Mouse (Mus musculus): ENCODE results near the gene Uhrf1. TPM values are rescaled to one million over a fixed set of nuclear protein-coding genes. Genes with fewer than 3 reads are reported as not detected.

Uhrf1 gene
- polyA plus RNA-seq, 1 experiment from 2014 or later, result 147 TPM

DNA sequence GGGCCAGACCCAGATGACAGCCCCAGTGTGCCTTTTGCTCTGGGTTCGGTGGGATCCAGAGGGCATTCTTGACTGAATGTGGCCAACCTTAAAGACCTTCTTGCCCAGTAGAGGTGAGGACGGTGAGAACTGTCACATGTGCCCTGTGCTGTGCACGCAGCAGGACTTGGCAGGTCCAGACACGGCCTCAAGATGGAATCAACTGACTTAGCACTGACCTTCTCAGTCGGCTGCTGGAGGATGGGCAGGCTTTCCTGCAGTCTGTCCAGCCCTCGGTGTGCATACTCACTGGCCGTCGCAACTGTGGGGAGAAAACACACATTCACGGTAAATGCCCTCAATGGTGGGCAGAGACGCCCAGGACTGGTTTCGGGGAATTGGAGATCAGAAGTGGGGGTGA lies 17.1 kb upstream of the Uhrf1 start:
- Histone ChIP-seq H3K9ac (no peak overlapping the region), H3K36me3 (ENCODE audit: insufficient read depth) (peaks cover 52% of the 10 kb centered on the region), H3K4me1 (ENCODE audit: insufficient read depth) (peaks cover 9% of the 10 kb centered on the region), H3K27me3 (ENCODE audit: insufficient read depth, low read length) (no peaks in the 10 kb centered on the region), H3K27ac (ENCODE audit: low read depth) (no peak overlapping the region), H3K9me3 (ENCODE audit: low read depth, low read length) (no peaks in the 10 kb centered on the region), H3K4me2 (no peak overlapping the region), H3K4me3 (ENCODE audit: low read depth, low read length) (no peak overlapping the region)
- no peak for DNase-seq
- no peak for ATAC-seq (ENCODE audit: insufficient read depth)
- 90% methylated on average over 11 of the region's 11 CpGs for WGBS
- TF ChIP-seq CTCF (IDR thresholded peaks at IDR 0.05; ENCODE audit: low read depth), result no peak

DNA sequence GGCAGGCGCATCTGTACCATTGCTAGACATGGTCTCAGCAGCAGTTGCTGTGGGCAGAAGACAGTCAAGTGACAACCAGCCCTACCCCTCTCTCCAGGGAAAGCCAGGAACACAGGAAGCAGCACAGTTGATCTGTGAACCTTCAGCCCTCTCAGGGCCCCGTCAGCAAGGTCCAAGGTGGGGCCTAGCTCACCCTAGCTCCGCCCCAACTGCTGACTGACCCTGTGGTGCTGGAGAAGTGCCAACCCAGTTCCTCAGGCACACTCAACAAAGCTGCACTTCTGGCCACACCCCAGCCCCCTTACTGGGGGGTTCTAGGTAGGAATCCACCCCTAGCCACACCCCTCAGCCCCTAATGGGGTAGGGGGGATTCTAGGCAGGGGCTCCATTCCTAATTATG lies 15.3 kb upstream of the Uhrf1 start:
- peak overlapping the region; percentile 63 for H3K4me2 ChIP-seq
- ATAC-seq (ENCODE audit: insufficient read depth) (no peak), DNase-seq (peak; percentile 76)
- peak overlapping the region; percentile 29; the same call in 1 of the 2 replicates for H3K9ac ChIP-seq
- H3K4me1 ChIP-seq (ENCODE audit: insufficient read depth), result peaks cover 9% of the 10 kb centered on the region
- WGBS, result 38% methylated on average over 3 of the region's 3 CpGs
- no peaks in the 10 kb centered on the region for H3K9me3 ChIP-seq (ENCODE audit: low read depth, low read length)
- peaks cover 37% of the 10 kb centered on the region for H3K36me3 ChIP-seq (ENCODE audit: insufficient read depth)
- no peak for TF ChIP-seq CTCF (IDR thresholded peaks at IDR 0.05; ENCODE audit: low read depth)
- H3K27ac ChIP-seq (ENCODE audit: low read depth), result peak overlapping the region; percentile 98
- H3K4me3 ChIP-seq (ENCODE audit: low read depth, low read length), result no peak overlapping the region
- no peaks in the 10 kb centered on the region for H3K27me3 ChIP-seq (ENCODE audit: insufficient read depth, low read length)

DNA sequence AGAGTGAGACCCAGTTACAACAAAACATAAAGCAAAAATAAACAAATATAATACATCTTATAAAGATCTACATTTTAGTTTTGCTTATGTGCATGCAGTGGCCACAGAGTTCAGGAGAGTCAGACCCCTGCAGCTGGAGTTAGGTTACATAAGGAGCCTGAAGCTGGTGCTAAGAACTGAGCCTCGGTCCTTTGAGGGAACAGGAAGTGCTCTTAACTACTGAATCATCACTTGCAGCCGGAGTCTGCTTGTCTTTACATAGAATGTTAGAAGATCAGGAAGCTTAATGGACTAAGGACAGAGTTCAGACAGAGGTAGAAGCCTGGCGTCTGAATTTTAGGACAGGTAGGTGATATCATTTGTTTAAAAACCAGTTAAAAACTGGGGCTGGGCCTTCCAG lies 14.3 kb upstream of the Uhrf1 start:
- no peak for ATAC-seq (ENCODE audit: insufficient read depth)
- DNase-seq, result no peak
- peak overlapping the region; percentile 98 for H3K27ac ChIP-seq (ENCODE audit: low read depth)
- peak overlapping the region; percentile 63 for H3K4me2 ChIP-seq
- H3K27me3 ChIP-seq (ENCODE audit: insufficient read depth, low read length), result no peaks in the 10 kb centered on the region
- WGBS, result 18% methylated on average over 3 of the region's 3 CpGs
- no peak for TF ChIP-seq CTCF (IDR thresholded peaks at IDR 0.05; ENCODE audit: low read depth)
- peaks cover 30% of the 10 kb centered on the region; the same call in 1 of the 2 replicates for H3K36me3 ChIP-seq (ENCODE audit: insufficient read depth)
- H3K9ac ChIP-seq, result peak overlapping the region; percentile 59
- H3K9me3 ChIP-seq (ENCODE audit: low read depth, low read length), result no peaks in the 10 kb centered on the region
- H3K4me1 ChIP-seq (ENCODE audit: insufficient read depth), result peaks cover 9% of the 10 kb centered on the region
- peak overlapping the region; percentile 59 for H3K4me3 ChIP-seq (ENCODE audit: low read depth, low read length)

DNA sequence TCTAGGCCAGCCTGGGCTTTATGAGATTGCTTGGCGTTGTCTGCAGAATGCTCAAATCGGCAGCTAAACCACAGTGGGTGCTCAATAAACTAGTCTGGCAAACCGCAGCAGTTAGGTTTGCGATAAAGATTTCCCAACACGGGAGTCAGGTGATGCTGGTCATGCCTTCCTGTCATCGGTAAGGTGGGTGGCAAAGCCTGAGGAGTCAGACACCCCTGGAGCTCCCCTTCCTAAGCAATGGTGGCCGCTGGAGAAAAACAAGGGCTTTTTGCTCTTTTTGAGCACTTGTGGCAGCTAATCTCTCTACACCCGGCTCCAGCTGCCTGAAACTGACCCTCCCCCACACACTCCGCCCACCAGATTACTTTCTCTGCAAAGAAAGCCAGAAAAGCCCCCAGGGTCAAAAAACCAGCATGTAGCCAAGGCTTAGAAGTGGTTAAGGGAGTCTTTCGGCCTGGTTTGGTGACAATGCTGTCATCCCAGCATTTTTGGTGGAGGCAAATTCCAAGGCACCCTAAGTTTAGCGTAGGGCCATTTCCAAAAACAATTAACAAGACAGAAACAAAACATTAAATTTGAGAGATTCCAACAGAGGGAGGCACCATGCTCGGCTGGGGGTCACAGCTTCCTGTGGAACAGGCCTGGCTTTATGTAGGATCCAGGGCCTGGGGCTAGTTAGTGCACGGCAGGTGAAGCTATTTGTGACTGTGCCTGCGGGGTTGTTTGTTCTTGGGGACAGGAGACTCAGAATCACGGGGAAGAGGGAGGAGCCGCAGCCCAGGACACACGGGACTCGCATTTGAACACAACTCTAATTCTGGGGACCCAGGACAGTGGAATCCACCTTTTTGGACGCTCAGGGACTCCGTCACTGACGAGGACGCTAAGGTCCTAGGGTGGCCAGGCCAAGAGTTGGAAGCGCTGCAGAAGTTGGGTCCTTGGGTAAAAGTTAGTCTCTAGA lies 13.5 kb upstream of the Uhrf1 start:
- Histone ChIP-seq H3K27ac (ENCODE audit: low read depth) (peak overlapping the region; percentile 98), H3K9ac (peak overlapping the region; percentile 59), H3K4me2 (peak overlapping the region; percentile 63), H3K36me3 (ENCODE audit: insufficient read depth) (peaks cover 22% of the 10 kb centered on the region; the same call in 1 of the 2 replicates), H3K4me3 (ENCODE audit: low read depth, low read length) (peak overlapping the region; percentile 59), H3K9me3 (ENCODE audit: low read depth, low read length) (no peaks in the 10 kb centered on the region), H3K27me3 (ENCODE audit: insufficient read depth, low read length) (no peaks in the 10 kb centered on the region), H3K4me1 (ENCODE audit: insufficient read depth) (peaks cover 9% of the 10 kb centered on the region)
- 1% methylated on average over 23 of the region's 23 CpGs for WGBS
- no peak for TF ChIP-seq CTCF (IDR thresholded peaks at IDR 0.05; ENCODE audit: low read depth)
- DNase-seq, result peak; percentile 85
- ATAC-seq (ENCODE audit: insufficient read depth), result peak; percentile 26

DNA sequence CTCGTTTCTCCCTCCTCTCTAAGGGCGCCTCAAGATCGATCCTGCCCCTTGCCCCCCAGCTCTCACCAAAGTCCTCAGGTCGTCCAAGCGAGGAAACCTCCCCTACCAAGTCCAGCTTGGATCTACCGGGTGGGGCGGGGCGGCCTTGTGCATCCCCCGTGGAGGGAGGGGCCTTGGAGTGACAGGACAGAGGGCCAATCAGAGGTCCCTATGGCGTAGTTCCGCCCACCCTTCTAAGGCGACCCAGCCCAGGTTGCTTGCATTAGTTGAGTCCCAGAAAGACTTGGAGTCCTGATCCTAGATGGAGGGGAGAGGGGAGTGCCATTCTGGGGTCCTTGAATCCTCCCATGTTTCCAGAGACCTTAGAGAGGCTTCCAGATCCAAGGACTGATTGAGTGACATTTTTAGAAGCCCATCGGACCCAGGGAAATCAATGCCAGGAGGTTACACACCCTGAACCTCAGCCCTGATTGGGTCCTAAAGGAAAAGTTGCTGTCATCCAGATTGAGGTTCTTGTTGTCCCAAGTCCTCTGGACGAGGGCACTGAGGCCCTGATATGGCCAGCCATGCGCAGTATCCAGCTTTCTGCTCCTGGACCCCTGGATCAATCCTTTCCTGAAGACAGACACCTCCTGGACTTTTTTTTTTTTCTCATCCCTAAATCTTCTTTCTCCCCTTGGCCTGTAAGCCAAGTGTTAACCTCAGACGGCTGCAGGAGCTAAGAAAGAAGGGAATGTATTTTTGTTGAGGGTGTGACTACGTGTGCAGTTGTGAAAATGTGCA lies 12.5 kb upstream of the Uhrf1 start:
- Histone ChIP-seq H3K4me1 (ENCODE audit: insufficient read depth) (peaks cover 9% of the 10 kb centered on the region), H3K9me3 (ENCODE audit: low read depth, low read length) (no peaks in the 10 kb centered on the region), H3K4me3 (ENCODE audit: low read depth, low read length) (peak overlapping the region; percentile 59), H3K9ac (peak overlapping the region; percentile 59), H3K27ac (ENCODE audit: low read depth) (peak overlapping the region; percentile 98), H3K27me3 (ENCODE audit: insufficient read depth, low read length) (no peaks in the 10 kb centered on the region), H3K36me3 (ENCODE audit: insufficient read depth) (peaks cover 14% of the 10 kb centered on the region; the same call in 1 of the 2 replicates), H3K4me2 (peak overlapping the region; percentile 63)
- DNase-seq (peak; percentile 99), ATAC-seq (ENCODE audit: insufficient read depth) (peak; percentile 89)
- TF ChIP-seq CTCF (IDR thresholded peaks at IDR 0.05; ENCODE audit: low read depth), result no peak
- 4% methylated on average over 17 of the region's 17 CpGs for WGBS

DNA sequence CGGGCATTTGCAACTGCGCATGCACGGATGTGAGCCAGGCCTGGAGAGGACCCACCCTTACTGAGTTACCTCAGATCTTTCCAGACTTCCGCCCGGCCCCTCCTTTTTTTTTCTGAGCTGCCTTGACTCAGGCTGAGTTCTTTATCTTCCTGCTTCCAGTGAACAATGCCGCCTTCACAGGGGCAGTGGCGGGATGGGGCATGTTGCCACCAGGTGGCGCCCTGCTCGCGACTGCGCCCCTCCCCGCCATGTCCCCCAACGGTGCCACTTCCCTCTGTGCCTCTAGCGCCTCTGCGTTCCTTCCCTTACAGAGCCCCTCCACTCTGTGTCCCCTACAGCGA lies 12.0 kb upstream of the Uhrf1 start:
- peaks cover 8% of the 10 kb centered on the region; the same call in 1 of the 2 replicates for H3K36me3 ChIP-seq (ENCODE audit: insufficient read depth)
- no peaks in the 10 kb centered on the region for H3K9me3 ChIP-seq (ENCODE audit: low read depth, low read length)
- DNase-seq (peak; percentile 95), ATAC-seq (ENCODE audit: insufficient read depth) (peak; percentile 88)
- peak; percentile 96 for TF ChIP-seq CTCF (IDR thresholded peaks at IDR 0.05; ENCODE audit: low read depth)
- H3K27me3 ChIP-seq (ENCODE audit: insufficient read depth, low read length), result no peaks in the 10 kb centered on the region
- peak overlapping the region; percentile 59 for H3K9ac ChIP-seq
- WGBS, result 1% methylated on average over 16 of the region's 16 CpGs
- peaks cover 9% of the 10 kb centered on the region for H3K4me1 ChIP-seq (ENCODE audit: insufficient read depth)
- peak overlapping the region; percentile 59 for H3K4me3 ChIP-seq (ENCODE audit: low read depth, low read length)
- peak overlapping the region; percentile 63 for H3K4me2 ChIP-seq
- H3K27ac ChIP-seq (ENCODE audit: low read depth), result peak overlapping the region; percentile 98

Data from lung, embryonic 14.5 days (tissue).